Mouse (Mus musculus) liver, postnatal 0 days (tissue): ENCODE measurements around the gene Asic4.

Experiments used
- CTCF ChIP-seq: sonication (generic); IDR thresholded peaks from 2 replicates; pipeline ENCODE4 v1.5.1; 2016; ENCODE audit warnings: antibody characterized with exemption, low read depth
- EP300 ChIP-seq: IDR thresholded peaks from 2 replicates; pipeline ENCODE4 v1.6.1; 2016; ENCODE audit warnings: antibody characterized with exemption, low read depth, mild to moderate bottlenecking

GRCm38 (mm10) chr1:75490785-75491551 lies 40.7 kb downstream of the Asic4 start:
- TF ChIP-seq CTCF (no peak), EP300 (no peak)
